Mouse (Mus musculus) stomach, embryonic 16.5 days (tissue): ENCODE data around the gene Cfap97. TPM values are rescaled to one million over a fixed set of nuclear protein-coding genes. Genes with fewer than 3 reads are reported as not detected.

ENCODE experiments used
- ATAC-seq: fragments of 200-750 bp; cut with Nextera tagmentation; 2 replicates; pipeline ENCODE4 v1.8.0; 2017; ENCODE audit warnings: moderate number of reproducible peaks, moderate TSS enrichment; ENCODE audit not compliant: insufficient read depth, low FRiP score
- H3K27ac ChIP-seq: fragments of 300-500 bp; sonication (generic); 2 replicates; pipeline ENCODE4 v1.5.1; 2014; ENCODE audit warnings: low read length
- H3K27me3 ChIP-seq: fragments of 300-500 bp; sonication (generic); 2 replicates; pipeline ENCODE4 v1.6.1; 2014; ENCODE audit warnings: low read length, control low read depth, mixed read lengths; ENCODE audit not compliant: control insufficient read depth, insufficient read depth
- H3K36me3 ChIP-seq: fragments of 300-500 bp; sonication (generic); 2 replicates; pipeline ENCODE4 v1.6.1; 2014; ENCODE audit warnings: low read length; ENCODE audit not compliant: control insufficient read depth, insufficient read depth
- H3K4me1 ChIP-seq: fragments of 300-500 bp; sonication (generic); 2 replicates; pipeline ENCODE4 v1.6.1; 2014; ENCODE audit warnings: low read length, control low read depth, mixed read lengths; ENCODE audit not compliant: control insufficient read depth, insufficient read depth
- H3K4me2 ChIP-seq: fragments of 300-500 bp; sonication (generic); 2 replicates; pipeline ENCODE4 v1.6.1; 2014; ENCODE audit warnings: low read depth, low read length, mixed read lengths
- H3K4me3 ChIP-seq: fragments of 300-500 bp; sonication (generic); replicated peaks from 2 replicates; pipeline ENCODE4 v1.5.1; 2014; ENCODE audit warnings: mild to moderate bottlenecking, low read length
- H3K9ac ChIP-seq: fragments of 300-500 bp; sonication (generic); 2 replicates; pipeline ENCODE4 v1.6.1; 2014; ENCODE audit warnings: low read length
- H3K9me3 ChIP-seq: fragments of 300-500 bp; sonication (generic); replicated peaks from 2 replicates; pipeline ENCODE4 v1.6.1; 2016; ENCODE audit warnings: low read length, control low read depth; ENCODE audit not compliant: control insufficient read depth
- WGBS: fragments of 180-500 bp; shearing (Covaris S2); extraction: QIAGEN DNeasy Blood & Tissue Kit; methylation state at CpG from one replicate; pipeline ENCODE4 v1.1.7; 2014; 5-methylcytosine and 5-hydroxymethylcytosine counted together
- polyA plus RNA-seq: library from polyadenylated mRNA; unstranded; fragments of >200 nt; fragmentation: Nextera tagmentation; extraction: Ambion mirVana; gene quantifications from 2 replicates; pipeline ENCODE4 v1.2.1, GENCODE M21; 2015

Cfap97 gene
- polyA plus RNA-seq, 1 experiment from 2014 or later, result 18.5 TPM

GRCm38 (mm10) chr8:46137336-46137735 lies 14.2 kb upstream of the Cfap97 start:
- ATAC-seq, result no peak
- no peak overlapping the region for H3K27ac ChIP-seq
- 82% methylated on average over 1 of the region's 1 CpGs for WGBS

GRCm38 (mm10) chr8:46137843-46138596 lies 13.6 kb upstream of the Cfap97 start:
- no peak for ATAC-seq
- Histone ChIP-seq H3K27me3 (no peaks in the 10 kb centered on the region), H3K4me1 (no peaks in the 10 kb centered on the region), H3K27ac (no peak overlapping the region), H3K4me2 (no peak overlapping the region), H3K4me3 (no peak overlapping the region), H3K9me3 (no peaks in the 10 kb centered on the region), H3K9ac (no peak overlapping the region), H3K36me3 (no peaks in the 10 kb centered on the region)
- 70% methylated on average over 10 of the region's 10 CpGs for WGBS

More at GRCm38 (mm10) chr8:46137336-46137735, 14.2 kb upstream of the Cfap97 start:
- Histone ChIP-seq H3K36me3 (no peaks in the 10 kb centered on the region), H3K9me3 (no peaks in the 10 kb centered on the region), H3K4me3 (no peak overlapping the region), H3K4me2 (no peak overlapping the region), H3K27me3 (no peaks in the 10 kb centered on the region), H3K9ac (no peak overlapping the region), H3K4me1 (no peaks in the 10 kb centered on the region)

- Histone ChIP-seq H3K36me3 (no peaks in the 10 kb centered on the region), H3K4me3 (no peak overlapping the region), H3K4me2 (no peak overlapping the region), H3K4me1 (peaks cover 2% of the 10 kb centered on the region; the same call in 1 of the 2 replicates), H3K27me3 (no peaks in the 10 kb centered on the region), H3K9me3 (no peaks in the 10 kb centered on the region), H3K27ac (no peak overlapping the region), H3K9ac (no peak overlapping the region)
- WGBS, result 81% methylated on average over 9 of the region's 9 CpGs
- no peak for ATAC-seq
Measured at GRCm38 (mm10) chr8:46140376-46141120, 11.0 kb upstream of the Cfap97 start.

- H3K27me3 ChIP-seq, result no peaks in the 10 kb centered on the region
- 84% methylated on average over 3 of the region's 3 CpGs for WGBS
- H3K36me3 ChIP-seq, result no peaks in the 10 kb centered on the region
- no peak overlapping the region for H3K27ac ChIP-seq
- no peak overlapping the region for H3K4me2 ChIP-seq
- H3K9me3 ChIP-seq, result no peaks in the 10 kb centered on the region
- ATAC-seq, result no peak
- H3K4me3 ChIP-seq, result no peak overlapping the region
- H3K9ac ChIP-seq, result no peak overlapping the region
- peaks cover 2% of the 10 kb centered on the region; the same call in 1 of the 2 replicates for H3K4me1 ChIP-seq
Measured at GRCm38 (mm10) chr8:46141688-46142087, 9.9 kb upstream of the Cfap97 start.

- no peak overlapping the region for H3K4me2 ChIP-seq
- ATAC-seq, result no peak
- H3K9me3 ChIP-seq, result no peaks in the 10 kb centered on the region
- H3K36me3 ChIP-seq, result no peaks in the 10 kb centered on the region
- no peak overlapping the region for H3K9ac ChIP-seq
- no peak overlapping the region for H3K27ac ChIP-seq
- WGBS, result 83% methylated on average over 4 of the region's 4 CpGs
- no peaks in the 10 kb centered on the region for H3K27me3 ChIP-seq
- peaks cover 2% of the 10 kb centered on the region; the same call in 1 of the 2 replicates for H3K4me1 ChIP-seq
- H3K4me3 ChIP-seq, result no peak overlapping the region
Measured at GRCm38 (mm10) chr8:46142498-46143081, 9.0 kb upstream of the Cfap97 start.

GRCm38 (mm10) chr8:46143470-46143869 lies 8.1 kb upstream of the Cfap97 start:
- 66% methylated on average over 5 of the region's 5 CpGs for WGBS
- no peak overlapping the region for H3K4me2 ChIP-seq
- H3K27me3 ChIP-seq, result no peaks in the 10 kb centered on the region

GRCm38 (mm10) chr8:46143924-46144323 lies 7.6 kb upstream of the Cfap97 start:
- H3K4me2 ChIP-seq, result no peak overlapping the region
- no peak overlapping the region for H3K27ac ChIP-seq
- H3K9me3 ChIP-seq, result no peaks in the 10 kb centered on the region
- peaks cover 2% of the 10 kb centered on the region; the same call in 1 of the 2 replicates for H3K4me1 ChIP-seq
- no peak for ATAC-seq
- no peak overlapping the region for H3K4me3 ChIP-seq
- H3K9ac ChIP-seq, result no peak overlapping the region
- no peaks in the 10 kb centered on the region for H3K36me3 ChIP-seq
- 29% methylated on average over 1 of the region's 1 CpGs for WGBS
- no peaks in the 10 kb centered on the region for H3K27me3 ChIP-seq

More at GRCm38 (mm10) chr8:46143470-46143869, 8.1 kb upstream of the Cfap97 start:
- Histone ChIP-seq H3K9ac (no peak overlapping the region), H3K36me3 (no peaks in the 10 kb centered on the region), H3K9me3 (no peaks in the 10 kb centered on the region), H3K27ac (no peak overlapping the region), H3K4me3 (no peak overlapping the region), H3K4me1 (peaks cover 2% of the 10 kb centered on the region; the same call in 1 of the 2 replicates)
- ATAC-seq, result no peak

GRCm38 (mm10) chr8:46146173-46146572 lies 5.4 kb upstream of the Cfap97 start:
- Histone ChIP-seq H3K4me1 (peaks cover 8% of the 10 kb centered on the region), H3K4me3 (no peak overlapping the region), H3K4me2 (no peak overlapping the region), H3K27ac (no peak overlapping the region), H3K9ac (no peak overlapping the region; the same call in 1 of the 2 replicates), H3K36me3 (no peaks in the 10 kb centered on the region), H3K27me3 (no peaks in the 10 kb centered on the region), H3K9me3 (no peaks in the 10 kb centered on the region)
- WGBS, result 37% methylated on average over 3 of the region's 3 CpGs
- ATAC-seq, result no peak

- no peak overlapping the region for H3K27ac ChIP-seq
- ATAC-seq, result no peak
- whole genome bisulfite sequencing, result 73% methylated on average over 6 of the region's 6 CpGs
- H3K9ac ChIP-seq, result no peak overlapping the region
- no peaks in the 10 kb centered on the region for H3K36me3 ChIP-seq
- H3K4me1 ChIP-seq, result peaks cover 10% of the 10 kb centered on the region
- H3K9me3 ChIP-seq, result no peaks in the 10 kb centered on the region
- peaks cover 2% of the 10 kb centered on the region; the same call in 1 of the 2 replicates for H3K27me3 ChIP-seq
- no peak overlapping the region for H3K4me3 ChIP-seq
- H3K4me2 ChIP-seq, result no peak overlapping the region
Measured at GRCm38 (mm10) chr8:46149306-46149705, 2.3 kb upstream of the Cfap97 start.
